Mouse (Mus musculus) layer of hippocampus, adult 2 months (tissue): ENCODE measurements at regions not wholly inside any gene's neighbourhood (a gene's known extent, or its start where the extent isn't known, plus 50 kb on each side); places are given as distances from the start of the nearest gene placed in this dataset.
A peak's percentile ranks its signal among the peaks of the same experiment; 100 is the strongest.

Experiments
- DNase-seq, 2 experiments: peaks; one replicate each; pipeline ENCODE4 v3.0.0; 2022; ENCODE audit warnings: low spot score in 2 of 2
- H3K27ac ChIP-seq: fragments of 200-600 bp; 2 replicates; pipeline ENCODE4 v1.8.1; 2022
- H3K4me3 ChIP-seq: fragments of 200-600 bp; 2 replicates; pipeline ENCODE4 v1.8.1; 2022; ENCODE audit warnings: mild to moderate bottlenecking
- CTCF ChIP-seq: fragments of 200-600 bp; conservative IDR thresholded peaks from 2 replicates; pipeline ENCODE4 v1.8.1; 2022; ENCODE audit warnings: antibody characterized with exemption, mild to moderate bottlenecking, moderate library complexity

DNA sequence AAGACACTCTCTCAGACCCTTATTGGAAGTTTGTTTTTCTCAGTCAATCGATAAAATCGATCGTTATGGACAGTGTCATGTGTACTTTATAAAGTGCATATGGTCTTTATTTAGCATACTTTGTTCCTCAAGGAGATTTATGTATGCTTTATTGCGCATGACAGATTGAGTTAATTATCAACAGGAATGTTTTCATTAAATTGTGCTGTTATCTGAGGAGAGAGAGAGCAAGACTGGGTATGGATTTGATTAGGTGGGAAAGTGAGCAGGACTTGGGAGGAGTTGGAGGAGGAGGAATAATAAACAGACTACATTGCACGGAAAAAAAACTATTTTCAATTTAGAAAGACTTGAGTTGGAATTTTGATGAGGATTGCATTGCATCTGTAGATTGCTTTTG, 183.8 kb upstream of the Sstr1 start:
- Histone ChIP-seq H3K4me3 (no peak overlapping the region), H3K27ac (no peak overlapping the region)
- TF ChIP-seq CTCF, result no peak
- DNase-seq, result no peak

DNA sequence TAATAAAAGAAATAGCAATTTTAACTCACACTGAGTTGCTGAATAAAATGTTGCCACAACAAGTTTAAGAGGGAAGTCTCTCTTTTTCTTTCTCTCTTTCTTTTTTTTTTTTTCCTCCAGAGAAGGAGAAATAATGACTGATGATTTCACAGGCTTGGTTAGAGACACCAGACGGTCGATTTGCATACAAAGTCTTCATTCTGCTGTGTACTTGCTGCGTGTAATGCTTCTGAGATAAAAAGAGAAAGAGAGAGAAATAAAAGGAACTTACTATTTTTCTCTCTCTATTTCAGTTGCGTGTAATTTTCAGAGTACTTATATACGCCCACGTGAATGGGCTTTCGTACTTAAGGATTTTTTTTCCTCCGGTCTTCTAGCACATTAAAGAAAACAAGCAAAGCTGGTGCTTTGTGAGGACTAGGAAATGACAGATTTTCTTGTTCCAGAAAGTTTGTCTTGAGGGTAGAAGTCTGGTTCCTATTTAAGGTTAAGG, 155.2 kb upstream of the Sstr1 start:
- peak in 1 of 2 experiments; percentile 22 for DNase-seq
- no peak for TF ChIP-seq CTCF
- Histone ChIP-seq H3K27ac (peak overlapping the region; percentile 54), H3K4me3 (no peak overlapping the region; the same call in 1 of the 2 replicates)

- no peak for TF ChIP-seq CTCF
- H3K4me3 ChIP-seq, result no peak overlapping the region
- DNase-seq, result no peak
Observed at GRCm38 (mm10) chr12:58067318-58068223, 144.0 kb upstream of the Sstr1 start.

DNA sequence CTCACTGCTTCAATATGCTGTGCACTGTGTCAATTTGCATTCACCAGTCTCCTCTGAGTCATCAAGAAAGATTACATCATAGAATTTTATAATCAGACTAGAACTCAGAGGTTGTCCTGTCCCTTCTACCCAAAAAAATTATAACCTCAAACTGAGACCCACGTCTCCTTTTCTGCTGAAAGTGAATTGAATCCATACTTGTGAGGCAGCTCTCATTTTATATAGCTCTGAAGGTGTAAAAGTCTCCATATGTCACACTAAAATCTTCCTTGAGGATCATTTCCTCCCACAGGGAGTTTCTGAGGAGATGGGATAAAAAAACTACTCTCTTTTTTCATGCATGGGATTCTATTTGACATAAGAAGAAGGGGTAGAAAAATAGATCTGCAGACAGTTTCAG, 124.3 kb upstream of the Sstr1 start:
- no peak overlapping the region for H3K27ac ChIP-seq
- H3K4me3 ChIP-seq, result no peak overlapping the region
- DNase-seq, result no peak
- TF ChIP-seq CTCF, result no peak

More at GRCm38 (mm10) chr12:58067318-58068223, 144.0 kb upstream of the Sstr1 start:
- peak overlapping the region; percentile 10; the same call in 1 of the 2 replicates for H3K27ac ChIP-seq

GRCm38 (mm10) chr12:58112643-58113042, 98.9 kb upstream of the Sstr1 start:
- TF ChIP-seq CTCF, result no peak
- no peak overlapping the region for H3K27ac ChIP-seq
- H3K4me3 ChIP-seq, result no peak overlapping the region
- no peak for DNase-seq

- no peak for DNase-seq
- Histone ChIP-seq H3K4me3 (no peak overlapping the region), H3K27ac (no peak overlapping the region)
- TF ChIP-seq CTCF, result no peak
Observed at GRCm38 (mm10) chr12:58139121-58139520, 72.5 kb upstream of the Sstr1 start.

DNA sequence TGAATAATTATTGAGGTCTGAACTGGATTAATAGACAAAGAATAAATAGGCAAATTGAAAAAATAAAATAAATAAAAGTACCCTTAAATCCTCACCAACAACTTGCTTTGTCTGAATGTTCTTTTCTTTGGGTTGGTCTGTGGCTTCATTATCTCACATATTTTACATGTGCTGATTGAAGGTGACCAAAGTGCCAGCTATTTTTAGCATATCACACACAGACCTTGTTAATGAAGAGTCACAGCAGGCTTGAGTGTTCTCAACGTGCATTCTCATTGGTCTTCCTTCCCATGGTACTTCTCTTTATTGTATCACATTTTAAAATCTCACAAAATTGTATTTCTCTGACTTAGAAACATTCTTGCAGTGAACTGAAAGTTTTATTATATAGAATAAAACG, 59.7 kb upstream of the Sstr1 start:
- H3K27ac ChIP-seq, result no peak overlapping the region
- no peak for TF ChIP-seq CTCF
- DNase-seq, result no peak
- H3K4me3 ChIP-seq, result no peak overlapping the region
